Mouse (Mus musculus): ENCODE measurements at regions not wholly inside any gene's neighbourhood (a gene's known extent, or its start where the extent isn't known, plus 50 kb on each side); places are given as distances from the start of the nearest gene placed in this dataset.

DNA sequence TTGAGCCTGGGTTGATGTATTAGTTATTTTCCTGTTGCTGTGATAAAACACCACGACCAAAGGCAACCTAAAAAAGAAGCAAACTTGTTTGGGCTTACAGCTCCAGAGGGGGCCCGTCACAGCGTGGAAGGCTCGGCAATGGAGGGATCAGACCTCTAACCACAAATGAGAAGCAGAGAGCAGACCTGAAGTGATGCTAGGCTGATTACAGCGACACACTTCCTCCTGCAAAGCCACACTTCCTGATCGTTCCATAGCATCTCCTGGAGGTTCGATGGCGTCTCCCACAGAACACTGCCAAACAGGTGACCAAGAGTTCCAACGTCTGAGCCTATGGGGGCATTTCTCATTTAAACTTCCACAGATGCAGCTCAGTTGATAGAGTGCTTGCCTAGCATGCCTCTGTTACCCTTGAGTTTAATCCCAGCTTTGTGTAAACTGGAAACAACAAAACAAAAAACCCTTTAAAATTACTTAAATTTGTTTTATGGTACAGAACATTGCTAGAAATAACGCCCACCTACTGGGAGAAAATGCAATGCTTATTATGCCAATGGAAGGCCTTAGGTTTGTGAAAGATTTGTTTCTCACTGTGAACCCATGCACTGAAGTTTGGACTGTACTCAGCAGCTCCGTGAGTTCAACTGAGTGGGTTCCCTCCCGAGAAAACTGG is 87.2 kb upstream of the Xpo1 start:
- no peak overlapping the region for H3K27ac ChIP-seq (ENCODE audit: low read length)
- H3K9me3 ChIP-seq (replicated peaks; ENCODE audit: control insufficient read depth, low read length), result no peaks in the 10 kb centered on the region; the same call in 1 of the 2 replicates
- no peak overlapping the region for H3K4me2 ChIP-seq (ENCODE audit: low read depth, low read length)
- no peak overlapping the region for H3K9ac ChIP-seq (ENCODE audit: low read length)
- ATAC-seq (replicated peaks; ENCODE audit: extremely low read depth, insufficient read depth, low FRiP score), result no peak
- H3K36me3 ChIP-seq (ENCODE audit: control insufficient read depth, insufficient read depth), result no peaks in the 10 kb centered on the region
- H3K4me1 ChIP-seq (ENCODE audit: control insufficient read depth, insufficient read depth, low read length), result no peaks in the 10 kb centered on the region
- H3K27me3 ChIP-seq (ENCODE audit: control insufficient read depth, insufficient read depth, low read length), result no peaks in the 10 kb centered on the region
- no peak overlapping the region for H3K4me3 ChIP-seq (ENCODE audit: low read length)
- WGBS, result 75% methylated on average over 12 of the region's 12 CpGs

DNA sequence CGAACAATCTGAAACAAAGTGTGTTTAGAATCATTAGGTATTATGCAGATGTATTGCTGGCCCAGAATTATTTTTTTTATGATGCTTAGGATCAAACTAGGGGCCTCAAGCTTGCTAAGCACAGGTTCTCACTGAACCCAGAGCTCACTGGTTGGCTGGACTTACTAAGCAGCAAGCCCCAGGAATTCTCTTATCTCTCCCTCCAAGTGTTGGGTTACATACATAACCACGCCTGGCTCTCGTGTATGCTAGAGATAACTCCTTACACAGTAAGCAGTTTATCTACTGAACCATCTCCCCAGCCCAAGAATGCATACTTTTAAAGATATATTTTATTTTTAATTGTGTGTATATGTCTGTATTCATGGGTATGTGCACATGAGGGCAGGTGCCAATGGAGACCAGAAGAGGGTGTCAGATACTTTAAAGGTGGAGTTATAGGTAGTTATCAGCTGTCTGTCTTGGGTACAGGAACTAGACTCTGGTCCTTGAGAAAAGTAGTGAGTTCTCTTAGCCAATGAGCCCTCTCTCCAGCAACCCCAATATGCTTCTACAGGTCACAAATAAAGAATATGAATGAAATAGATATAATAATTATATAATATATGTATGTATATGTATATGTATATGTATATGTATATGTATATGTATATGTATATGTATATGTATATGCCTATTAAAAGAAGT is 86.0 kb upstream of the Xpo1 start:
- ATAC-seq (replicated peaks; ENCODE audit: extremely low read depth, insufficient read depth, low FRiP score), result no peak
- WGBS, result 31% methylated on average over 3 of the region's 3 CpGs

DNA sequence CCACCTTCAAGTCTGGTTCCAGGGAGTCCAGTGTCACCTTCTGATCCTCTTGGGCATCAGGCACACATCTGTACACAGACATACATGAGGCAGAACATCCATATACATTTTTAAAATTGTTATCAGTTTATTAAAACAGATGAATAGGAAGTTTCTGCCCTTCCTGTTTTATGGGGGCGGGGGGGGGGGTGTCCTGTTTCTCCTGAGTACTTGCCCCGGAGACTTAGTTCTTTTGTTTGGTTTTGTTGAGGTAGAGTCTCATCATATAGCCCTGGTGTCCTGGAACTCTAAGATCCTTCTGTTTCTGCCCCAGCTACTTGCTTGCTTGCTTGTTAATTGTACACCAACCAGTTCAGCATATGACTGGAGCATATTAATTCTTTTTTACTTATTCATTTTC is 85.0 kb upstream of the Xpo1 start:
- no peak overlapping the region for H3K4me3 ChIP-seq (ENCODE audit: low read length)
- H3K4me1 ChIP-seq (ENCODE audit: control insufficient read depth, insufficient read depth, low read length), result no peaks in the 10 kb centered on the region
- H3K36me3 ChIP-seq (ENCODE audit: control insufficient read depth, insufficient read depth), result no peaks in the 10 kb centered on the region
- no peak overlapping the region for H3K4me2 ChIP-seq (ENCODE audit: low read depth, low read length)
- H3K9me3 ChIP-seq (replicated peaks; ENCODE audit: control insufficient read depth, low read length), result no peaks in the 10 kb centered on the region; the same call in 1 of the 2 replicates
- H3K27ac ChIP-seq (ENCODE audit: low read length), result no peak overlapping the region
- ATAC-seq (replicated peaks; ENCODE audit: extremely low read depth, insufficient read depth, low FRiP score), result no peak
- H3K27me3 ChIP-seq (ENCODE audit: control insufficient read depth, insufficient read depth, low read length), result no peaks in the 10 kb centered on the region
- 63% methylated on average over 2 of the region's 2 CpGs for WGBS
- no peak overlapping the region for H3K9ac ChIP-seq (ENCODE audit: low read length)

More for the DNA sequence above, 86.0 kb upstream of the Xpo1 start:
- H3K4me1 ChIP-seq (ENCODE audit: control insufficient read depth, insufficient read depth, low read length), result no peaks in the 10 kb centered on the region
- no peaks in the 10 kb centered on the region for H3K36me3 ChIP-seq (ENCODE audit: control insufficient read depth, insufficient read depth)
- no peak overlapping the region for H3K27ac ChIP-seq (ENCODE audit: low read length)
- H3K9me3 ChIP-seq (replicated peaks; ENCODE audit: control insufficient read depth, low read length), result no peaks in the 10 kb centered on the region; the same call in 1 of the 2 replicates
- H3K4me3 ChIP-seq (ENCODE audit: low read length), result no peak overlapping the region
- H3K9ac ChIP-seq (ENCODE audit: low read length), result no peak overlapping the region
- H3K27me3 ChIP-seq (ENCODE audit: control insufficient read depth, insufficient read depth, low read length), result no peaks in the 10 kb centered on the region
- no peak overlapping the region for H3K4me2 ChIP-seq (ENCODE audit: low read depth, low read length)

DNA sequence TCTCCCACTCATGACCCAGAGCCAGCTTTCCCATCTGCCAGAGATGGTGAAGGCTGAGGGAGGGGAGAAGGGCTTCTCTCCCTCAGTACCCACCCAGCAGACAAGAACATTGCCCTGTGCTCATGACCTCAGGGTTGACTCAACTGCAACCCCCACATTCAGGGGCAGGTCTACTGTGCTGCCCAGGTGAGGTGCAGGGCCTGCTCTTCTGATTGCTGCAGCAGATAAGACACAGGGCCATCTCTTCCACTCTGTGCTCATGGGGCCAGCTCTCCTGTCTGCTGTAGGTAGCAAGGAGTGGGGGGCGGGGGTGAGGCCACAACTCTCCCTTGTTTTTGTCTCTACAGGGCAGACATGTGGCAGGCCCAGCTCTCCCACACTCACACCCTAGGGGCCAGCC is 84.1 kb upstream of the Xpo1 start:
- no peak overlapping the region for H3K9ac ChIP-seq (ENCODE audit: low read length)
- no peaks in the 10 kb centered on the region; the same call in 1 of the 2 replicates for H3K9me3 ChIP-seq (replicated peaks; ENCODE audit: control insufficient read depth, low read length)
- no peak for ATAC-seq (replicated peaks; ENCODE audit: extremely low read depth, insufficient read depth, low FRiP score)
- no peak overlapping the region for H3K27ac ChIP-seq (ENCODE audit: low read length)
- no peak overlapping the region for H3K4me2 ChIP-seq (ENCODE audit: low read depth, low read length)
- no peaks in the 10 kb centered on the region for H3K27me3 ChIP-seq (ENCODE audit: control insufficient read depth, insufficient read depth, low read length)
- no peaks in the 10 kb centered on the region for H3K36me3 ChIP-seq (ENCODE audit: control insufficient read depth, insufficient read depth)
- no peaks in the 10 kb centered on the region for H3K4me1 ChIP-seq (ENCODE audit: control insufficient read depth, insufficient read depth, low read length)
- no peak overlapping the region for H3K4me3 ChIP-seq (ENCODE audit: low read length)
- WGBS, result 83% methylated on average over 1 of the region's 1 CpGs

DNA sequence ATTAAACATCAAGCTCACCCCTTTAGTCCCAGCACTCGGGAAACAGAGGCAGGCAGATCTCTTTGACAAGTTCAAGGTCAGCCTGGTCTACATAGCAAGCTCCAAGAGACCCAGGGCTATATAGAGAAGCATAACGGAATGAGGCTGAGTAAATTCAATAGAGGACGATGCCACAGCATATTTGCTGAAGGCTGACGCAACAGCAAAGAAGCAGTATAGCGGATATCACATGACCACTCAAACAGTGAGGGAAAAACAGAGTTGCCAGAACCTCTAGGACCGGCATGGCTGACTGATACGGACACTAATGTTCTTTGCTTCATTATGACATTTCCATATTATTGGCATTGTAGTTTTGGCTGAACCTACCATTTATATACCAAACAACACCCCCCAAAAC is 74.2 kb upstream of the Xpo1 start:
- H3K27me3 ChIP-seq (ENCODE audit: control insufficient read depth, insufficient read depth, low read length), result no peaks in the 10 kb centered on the region

DNA sequence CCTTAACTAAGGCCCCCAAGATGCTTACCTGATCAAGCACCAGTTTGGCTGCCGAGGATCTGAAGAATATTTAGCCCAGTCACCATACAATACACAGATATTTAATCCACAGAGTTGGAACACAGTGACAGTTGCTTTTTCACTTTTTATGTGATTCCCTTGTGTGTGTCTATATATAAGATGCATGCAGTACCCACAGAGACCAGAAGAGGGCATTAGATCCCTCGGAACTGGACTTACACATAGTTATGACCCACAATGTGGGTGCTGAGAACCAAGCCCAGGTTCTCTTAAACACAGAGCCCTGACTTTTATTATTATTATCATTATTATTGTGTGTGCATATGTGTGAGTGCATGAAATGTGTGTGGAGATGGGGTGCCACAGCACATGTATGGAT is 70.6 kb upstream of the Xpo1 start:
- Histone ChIP-seq H3K27ac (ENCODE audit: low read length) (no peak overlapping the region), H3K27me3 (ENCODE audit: control insufficient read depth, insufficient read depth, low read length) (no peaks in the 10 kb centered on the region), H3K4me1 (ENCODE audit: control insufficient read depth, insufficient read depth, low read length) (no peaks in the 10 kb centered on the region), H3K4me3 (ENCODE audit: low read length) (no peak overlapping the region), H3K9me3 (replicated peaks; ENCODE audit: control insufficient read depth, low read length) (peaks cover 5% of the 10 kb centered on the region), H3K9ac (ENCODE audit: low read length) (no peak overlapping the region), H3K36me3 (ENCODE audit: control insufficient read depth, insufficient read depth) (no peaks in the 10 kb centered on the region), H3K4me2 (ENCODE audit: low read depth, low read length) (no peak overlapping the region)
- WGBS, result 90% methylated on average over 2 of the region's 2 CpGs
- no peak for ATAC-seq (replicated peaks; ENCODE audit: extremely low read depth, insufficient read depth, low FRiP score)

More for the DNA sequence above, 74.2 kb upstream of the Xpo1 start:
- Histone ChIP-seq H3K9me3 (replicated peaks; ENCODE audit: control insufficient read depth, low read length) (peaks cover 5% of the 10 kb centered on the region), H3K36me3 (ENCODE audit: control insufficient read depth, insufficient read depth) (no peaks in the 10 kb centered on the region), H3K27ac (ENCODE audit: low read length) (no peak overlapping the region), H3K4me3 (ENCODE audit: low read length) (no peak overlapping the region), H3K9ac (ENCODE audit: low read length) (no peak overlapping the region), H3K4me2 (ENCODE audit: low read depth, low read length) (no peak overlapping the region), H3K4me1 (ENCODE audit: control insufficient read depth, insufficient read depth, low read length) (no peaks in the 10 kb centered on the region)
- ATAC-seq (replicated peaks; ENCODE audit: extremely low read depth, insufficient read depth, low FRiP score), result no peak
- 81% methylated on average over 7 of the region's 7 CpGs for WGBS

DNA sequence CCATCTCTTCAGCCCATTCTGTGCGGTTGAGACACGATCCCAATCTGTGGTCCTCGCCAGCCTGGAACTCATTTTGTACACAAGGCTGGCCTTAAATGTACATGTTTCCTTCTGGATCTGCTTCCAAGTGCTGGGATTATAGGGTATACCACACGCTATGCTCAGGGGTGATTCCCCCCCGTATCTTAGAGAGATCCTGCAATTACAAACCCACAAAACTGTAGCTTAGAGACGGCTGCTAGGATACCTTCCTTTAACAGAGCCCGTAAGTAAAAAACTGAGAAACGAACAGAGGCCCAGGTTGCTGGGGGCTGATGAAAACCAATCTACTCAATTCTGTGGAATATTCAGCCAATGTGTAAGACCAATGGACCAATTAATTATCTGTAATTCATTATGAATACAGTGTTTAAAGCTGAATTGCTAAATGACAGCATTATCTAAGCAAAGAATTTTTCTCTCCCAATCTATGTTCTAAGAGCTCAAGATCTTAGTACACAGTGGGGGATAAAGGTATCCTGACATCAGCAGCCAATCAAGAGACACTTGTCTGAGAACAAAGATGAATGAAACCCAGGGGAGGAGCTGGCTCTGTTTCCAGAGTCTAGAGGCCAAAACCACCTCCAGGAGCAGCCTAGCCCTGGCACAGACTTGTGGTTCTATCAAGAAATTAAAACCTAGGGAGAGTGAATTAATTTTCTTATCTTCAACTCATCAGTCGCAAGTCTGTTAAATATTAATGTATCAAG is 54.0 kb upstream of the Xpo1 start:
- H3K36me3 ChIP-seq (ENCODE audit: control insufficient read depth, insufficient read depth), result no peaks in the 10 kb centered on the region
- no peak overlapping the region for H3K4me2 ChIP-seq (ENCODE audit: low read depth, low read length)
- H3K9me3 ChIP-seq (replicated peaks; ENCODE audit: control insufficient read depth, low read length), result no peaks in the 10 kb centered on the region
- H3K9ac ChIP-seq (ENCODE audit: low read length), result no peak overlapping the region
- H3K4me1 ChIP-seq (ENCODE audit: control insufficient read depth, insufficient read depth, low read length), result no peaks in the 10 kb centered on the region
- no peak overlapping the region for H3K27ac ChIP-seq (ENCODE audit: low read length)
- no peaks in the 10 kb centered on the region for H3K27me3 ChIP-seq (ENCODE audit: control insufficient read depth, insufficient read depth, low read length)
- no peak for ATAC-seq (replicated peaks; ENCODE audit: extremely low read depth, insufficient read depth, low FRiP score)
- WGBS, result 87% methylated on average over 9 of the region's 9 CpGs
- H3K4me3 ChIP-seq (ENCODE audit: low read length), result no peak overlapping the region

DNA sequence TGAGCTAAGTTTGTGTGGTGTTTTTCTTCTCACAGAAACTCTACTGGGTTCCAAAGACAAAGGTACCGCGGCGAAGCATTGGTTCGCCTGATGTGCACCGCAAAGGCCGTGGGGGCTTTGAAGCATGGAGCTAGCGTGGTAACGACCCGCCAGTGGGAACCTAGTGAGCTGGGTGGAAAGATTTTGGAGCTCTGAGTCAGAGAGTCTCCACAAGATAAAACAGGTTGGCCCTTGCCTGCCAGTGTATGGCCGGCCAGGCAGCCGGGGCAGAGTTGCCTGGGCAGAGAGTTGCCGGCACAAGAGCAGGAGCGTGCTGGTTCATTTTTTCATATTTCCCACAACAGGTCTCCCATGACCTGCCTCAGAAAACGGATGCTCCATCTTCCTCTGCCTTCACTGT is 52.3 kb upstream of the Xpo1 start:
- H3K4me1 ChIP-seq (ENCODE audit: control insufficient read depth, insufficient read depth, low read length), result no peaks in the 10 kb centered on the region
- H3K36me3 ChIP-seq (ENCODE audit: control insufficient read depth, insufficient read depth), result no peaks in the 10 kb centered on the region
- no peak overlapping the region for H3K27ac ChIP-seq (ENCODE audit: low read length)
- 85% methylated on average over 14 of the region's 14 CpGs for WGBS
- H3K27me3 ChIP-seq (ENCODE audit: control insufficient read depth, insufficient read depth, low read length), result no peaks in the 10 kb centered on the region
- no peak overlapping the region for H3K4me2 ChIP-seq (ENCODE audit: low read depth, low read length)
- no peak overlapping the region for H3K9ac ChIP-seq (ENCODE audit: low read length)
- H3K4me3 ChIP-seq (ENCODE audit: low read length), result no peak overlapping the region
- no peak for ATAC-seq (replicated peaks; ENCODE audit: extremely low read depth, insufficient read depth, low FRiP score)
- no peaks in the 10 kb centered on the region for H3K9me3 ChIP-seq (replicated peaks; ENCODE audit: control insufficient read depth, low read length)

DNA sequence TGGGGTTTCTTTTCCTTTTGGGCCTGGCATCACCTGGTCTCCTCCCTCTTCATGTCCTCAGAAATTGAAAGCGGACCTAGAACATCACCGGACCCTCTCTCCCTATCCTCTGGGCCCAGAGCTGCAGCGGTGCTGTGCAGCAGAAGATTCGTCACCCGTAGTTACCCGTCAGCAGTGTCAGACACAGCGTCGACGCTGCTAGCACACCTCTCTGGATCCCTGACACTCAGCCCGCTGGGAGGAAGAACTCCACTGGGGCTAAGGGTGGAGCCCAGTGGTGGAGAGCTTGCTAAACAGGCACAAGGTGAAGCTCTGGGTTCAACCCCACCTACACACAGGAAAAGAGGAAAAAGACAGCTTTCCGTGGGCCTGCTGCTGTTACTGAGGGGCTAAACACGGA is 51.8 kb upstream of the Xpo1 start:
- no peaks in the 10 kb centered on the region for H3K27me3 ChIP-seq (ENCODE audit: control insufficient read depth, insufficient read depth, low read length)
- no peak overlapping the region for H3K4me2 ChIP-seq (ENCODE audit: low read depth, low read length)
- no peaks in the 10 kb centered on the region for H3K9me3 ChIP-seq (replicated peaks; ENCODE audit: control insufficient read depth, low read length)
- no peak overlapping the region for H3K27ac ChIP-seq (ENCODE audit: low read length)
- no peaks in the 10 kb centered on the region for H3K4me1 ChIP-seq (ENCODE audit: control insufficient read depth, insufficient read depth, low read length)
- WGBS, result 62% methylated on average over 12 of the region's 12 CpGs
- H3K4me3 ChIP-seq (ENCODE audit: low read length), result no peak overlapping the region
- H3K36me3 ChIP-seq (ENCODE audit: control insufficient read depth, insufficient read depth), result no peaks in the 10 kb centered on the region
- no peak for ATAC-seq (replicated peaks; ENCODE audit: extremely low read depth, insufficient read depth, low FRiP score)
- no peak overlapping the region for H3K9ac ChIP-seq (ENCODE audit: low read length)
